Mouse (Mus musculus) kidney, postnatal 36 days (tissue): ENCODE data around the gene Parva.

Experiments
- DNase-seq, 2 experiments: peaks; one replicate each; pipeline ENCODE4 v3.0.0; 2021 to 2022; ENCODE audit warnings: mixed read lengths in 2 of 2

Parva gene

DNA sequence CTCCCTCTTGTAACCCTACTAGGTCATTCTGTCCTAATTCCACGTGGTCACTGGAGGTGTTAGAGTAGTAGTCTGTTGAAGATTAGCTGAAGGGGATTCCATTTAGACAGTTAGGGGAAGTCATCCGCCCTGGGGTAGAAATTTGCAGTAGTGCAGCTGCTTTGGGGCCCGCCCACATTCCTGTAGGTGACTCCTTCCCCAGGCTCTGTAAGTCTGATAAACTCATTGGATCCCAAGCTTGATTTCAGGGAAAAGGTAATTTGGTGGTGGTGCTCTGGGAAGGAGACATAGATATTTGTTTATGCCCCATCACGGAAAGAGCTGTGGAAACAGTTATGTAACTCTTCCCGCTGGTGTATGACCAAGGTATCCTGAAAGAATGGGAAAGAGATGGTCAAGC, 494 bp upstream of the Parva start:
- DNase-seq = no peak

GRCm38 (mm10) chr7:112428158-112428535, 842 bp downstream of the Parva start:
- peak; percentile 94 to 95 for DNase-seq

DNA sequence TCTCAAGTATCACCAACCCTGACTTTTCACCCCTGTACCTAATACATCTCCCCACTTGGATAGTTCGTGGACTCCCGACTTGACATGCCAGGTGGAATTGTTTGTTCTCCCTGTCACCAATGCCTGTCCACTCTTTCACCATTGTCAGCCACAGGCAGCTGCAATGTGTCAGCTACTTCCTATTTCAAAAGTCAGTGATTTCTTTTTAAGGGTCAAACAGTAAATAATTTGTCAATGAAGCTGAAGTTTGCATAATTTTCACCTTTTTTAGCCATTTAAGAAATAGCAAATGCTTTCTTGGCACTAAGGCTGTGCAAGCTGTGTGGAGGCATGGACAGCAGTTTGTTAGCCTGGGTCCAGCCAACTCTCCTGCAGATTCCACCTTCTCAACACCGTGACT, 12.5 kb downstream of the Parva start:
- no peak for DNase-seq

GRCm38 (mm10) chr7:112444152-112444984, 17.1 kb downstream of the Parva start:
- DNase-seq = peak in 1 of 2 experiments; percentile 35

DNA sequence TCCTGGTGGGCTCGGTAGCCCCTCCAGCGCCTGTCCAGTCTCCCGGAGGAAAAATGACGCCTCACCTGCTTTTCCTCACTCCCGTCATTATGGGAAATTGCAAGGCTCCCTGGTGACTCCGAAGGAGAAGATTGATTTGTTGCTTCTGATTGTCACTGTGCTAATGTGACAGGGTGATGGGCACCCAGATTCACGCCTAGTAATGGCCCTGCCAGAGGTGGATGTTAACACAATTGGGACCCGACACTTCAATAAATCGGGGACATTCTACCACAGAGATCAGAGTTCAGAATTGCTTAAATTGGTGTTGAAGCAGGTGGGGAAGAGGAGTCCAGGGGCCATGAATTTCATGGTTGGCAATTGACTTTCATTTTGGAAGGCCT, 17.7 kb downstream of the Parva start:
- DNase-seq = no peak

DNA sequence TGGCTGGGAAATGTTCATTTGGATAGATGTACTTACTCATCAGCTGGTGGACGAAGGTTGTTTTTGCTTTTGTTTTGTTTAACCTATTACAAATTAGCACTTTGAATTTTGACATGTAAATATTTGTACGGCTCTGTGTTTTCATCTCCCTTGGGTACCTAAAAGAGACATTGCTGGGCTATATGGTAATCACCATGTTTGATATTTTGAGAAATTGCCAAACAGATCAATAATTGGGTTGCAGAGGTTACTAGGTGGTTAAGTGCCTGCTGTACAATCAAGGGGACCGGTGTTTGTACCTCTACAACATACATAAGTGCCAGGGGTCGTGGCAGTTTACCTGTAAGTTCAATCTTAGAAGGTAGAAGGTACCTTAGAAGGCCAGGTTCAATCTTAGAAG, 19.2 kb downstream of the Parva start:
- DNase-seq = no peak

DNA sequence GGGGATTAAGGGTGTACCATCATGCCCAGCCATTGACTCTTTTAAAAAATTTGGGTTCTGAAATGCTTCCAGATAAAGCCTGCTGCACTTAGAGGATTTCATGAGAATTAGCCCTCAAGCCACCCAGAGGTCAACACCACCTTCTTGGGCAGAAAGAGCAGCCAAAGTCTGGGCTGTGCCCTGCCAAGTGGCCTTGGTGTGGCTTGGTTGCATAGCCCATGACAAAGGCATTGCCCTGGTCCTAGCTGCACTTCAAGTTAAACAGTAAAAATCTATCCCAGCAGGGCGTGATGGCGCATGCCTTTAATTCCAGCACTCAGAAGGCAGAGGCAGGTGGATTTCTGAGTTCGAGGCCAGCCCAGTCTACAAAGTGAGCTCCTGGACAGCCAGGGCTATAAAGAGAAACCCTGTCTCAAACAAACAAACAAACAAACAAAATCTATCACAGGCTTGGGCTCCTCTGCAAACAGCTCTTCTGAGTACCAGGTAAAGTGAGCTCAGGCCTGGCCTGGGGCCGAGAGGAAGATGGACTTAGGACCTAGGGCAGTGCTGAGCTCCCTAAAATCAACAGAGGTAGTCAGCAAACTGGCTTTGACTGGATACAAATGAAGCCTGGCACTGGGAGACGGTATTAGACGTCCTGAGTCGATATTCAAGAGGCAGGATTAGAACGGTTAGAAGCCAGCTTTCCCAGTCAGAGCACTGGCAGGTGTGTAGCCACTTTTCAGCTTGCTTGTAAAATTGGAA, 22.8 kb downstream of the Parva start:
- peak; percentile 84 for DNase-seq

- no peak for DNase-seq
Observed at GRCm38 (mm10) chr7:112452471-112452870, 25.2 kb downstream of the Parva start.

DNA sequence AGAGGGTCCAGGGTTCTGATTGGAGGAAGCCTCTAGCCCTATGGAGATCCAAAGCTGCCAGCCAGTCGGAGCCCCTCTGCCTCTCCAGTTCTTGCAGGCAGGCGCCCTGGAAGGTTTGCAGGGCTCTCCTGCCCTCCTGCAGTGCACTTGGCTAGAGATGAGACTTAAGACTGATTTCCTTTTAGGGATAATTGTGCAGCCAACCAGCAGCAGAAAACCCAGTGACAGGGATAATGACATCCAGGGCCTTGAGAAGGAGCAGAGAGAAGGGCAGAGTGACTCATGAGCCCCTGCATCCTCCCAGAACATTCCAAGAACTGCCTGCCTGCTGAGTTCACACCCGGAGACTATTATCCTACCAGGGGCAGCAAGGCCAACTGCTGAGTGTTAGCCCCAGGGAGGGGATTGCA, 26.5 kb downstream of the Parva start:
- DNase-seq = no peak

DNA sequence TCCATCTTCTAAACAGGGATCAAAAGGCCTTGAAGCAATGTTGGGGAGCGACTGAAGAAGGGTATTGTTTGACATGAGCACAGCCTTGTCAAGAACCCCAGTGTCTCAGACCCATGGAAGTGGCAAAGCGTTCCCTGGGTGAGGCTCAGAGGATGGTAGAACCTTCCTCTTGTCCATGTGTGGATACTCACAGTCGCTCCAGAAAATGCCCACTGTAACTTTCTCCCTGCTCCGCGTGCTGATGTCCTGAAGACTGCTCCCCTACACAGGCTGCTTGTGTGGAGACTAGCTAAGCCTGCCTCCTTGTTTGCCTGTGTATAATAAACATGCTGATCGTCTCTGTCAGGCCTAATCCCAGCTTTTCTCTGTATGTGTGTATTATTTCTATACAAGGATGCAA, 27.1 kb downstream of the Parva start:
- DNase-seq = no peak

DNA sequence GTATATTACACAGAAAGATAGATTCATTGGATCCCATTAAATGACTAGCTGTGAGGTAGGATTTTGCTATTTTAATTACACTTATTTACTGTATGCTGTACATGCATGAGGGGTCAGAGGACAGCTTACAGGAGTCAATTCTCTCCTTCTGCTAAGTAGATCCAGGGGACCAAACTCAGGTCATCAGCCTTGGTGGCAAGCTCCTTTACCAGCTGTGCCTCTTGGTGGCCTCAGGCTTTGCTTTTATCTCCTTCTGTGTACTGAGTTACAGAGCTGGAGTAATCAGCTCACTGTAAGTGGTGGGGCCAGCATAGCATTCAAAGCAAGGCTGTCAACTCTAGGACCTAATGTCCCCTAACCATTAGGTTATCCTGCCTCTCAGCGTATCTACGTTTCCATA, 27.6 kb downstream of the Parva start:
- DNase-seq = no peak

- DNase-seq = no peak
Observed at GRCm38 (mm10) chr7:112455566-112456110, 28.3 kb downstream of the Parva start.

DNA sequence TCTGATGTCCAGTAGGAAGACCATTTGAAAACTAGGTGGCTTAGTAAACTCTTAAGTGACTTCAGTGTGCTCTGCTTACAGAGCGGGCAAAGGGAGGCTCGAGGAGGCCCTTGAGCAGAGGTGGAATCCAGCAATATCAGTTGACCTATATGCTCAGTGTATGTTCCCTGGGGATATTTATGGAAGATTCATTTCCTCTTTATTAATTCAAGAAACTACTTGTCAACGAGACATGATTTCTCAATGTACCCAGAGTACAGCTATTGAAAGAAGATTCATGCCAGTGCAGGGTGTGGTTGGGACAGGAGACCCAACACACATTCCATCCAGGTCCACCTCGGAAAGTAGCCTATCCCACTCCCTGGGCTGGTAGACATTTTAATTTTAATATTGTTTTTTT, 30.1 kb downstream of the Parva start:
- DNase-seq = no peak

DNA sequence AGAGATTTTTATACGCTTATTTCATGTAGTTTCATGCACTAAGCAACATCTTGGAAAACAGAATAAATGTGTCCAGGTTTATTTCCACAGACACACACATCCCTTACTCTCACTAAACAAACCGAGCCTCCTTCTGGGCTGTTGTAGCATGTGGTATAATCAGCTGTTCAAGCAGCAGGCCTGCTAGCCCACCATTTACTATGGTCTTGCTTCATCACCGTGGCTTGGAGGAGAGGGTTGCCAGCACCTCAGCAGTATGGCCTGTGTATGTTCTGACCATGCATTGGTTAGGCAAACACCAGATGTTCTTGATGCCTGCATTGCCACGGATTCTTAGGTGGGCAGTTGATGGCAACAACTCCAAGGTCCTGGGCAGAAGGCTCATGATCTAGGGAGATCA, 30.6 kb downstream of the Parva start:
- no peak for DNase-seq

DNA sequence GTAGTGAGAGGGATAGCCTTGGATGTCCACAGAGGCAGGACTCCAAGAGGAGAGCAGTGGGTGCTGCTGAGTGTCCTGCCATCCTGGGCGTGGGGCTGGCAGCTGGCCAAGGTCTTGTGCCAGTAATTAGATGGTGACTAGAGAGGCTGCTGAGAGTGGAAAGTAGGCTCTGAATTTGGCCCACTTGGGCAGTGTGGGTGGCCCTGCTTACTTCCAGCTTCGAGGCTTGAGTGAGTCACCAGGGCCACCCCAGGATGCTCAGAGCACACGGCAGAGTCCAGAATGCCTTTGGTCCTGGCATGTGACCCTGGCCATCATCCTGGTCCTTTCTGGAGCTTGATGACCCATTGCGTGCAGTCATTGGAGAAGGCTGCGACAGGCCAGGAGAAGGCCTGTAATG, 31.1 kb downstream of the Parva start:
- DNase-seq = peak; percentile 50 to 78

DNA sequence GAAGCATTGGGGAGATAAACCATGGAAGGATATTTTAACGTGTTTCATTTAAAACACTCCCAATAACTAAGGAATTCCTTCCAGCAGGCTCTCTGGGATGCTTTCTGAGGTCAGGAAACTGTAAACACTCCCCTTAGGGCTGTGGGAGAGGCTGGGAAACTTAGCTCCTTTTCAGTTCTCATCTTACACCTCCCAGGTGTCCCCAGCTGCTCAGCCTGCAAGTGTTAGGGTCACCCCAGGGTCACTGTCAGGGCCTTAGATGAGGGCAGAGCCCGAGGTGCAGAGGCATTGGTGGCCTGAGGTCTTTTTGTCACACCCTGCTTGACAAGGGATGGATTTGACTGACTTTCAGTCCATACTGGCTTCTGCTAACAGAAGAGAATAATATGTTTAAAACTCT, 35.8 kb downstream of the Parva start:
- DNase-seq = no peak

DNA sequence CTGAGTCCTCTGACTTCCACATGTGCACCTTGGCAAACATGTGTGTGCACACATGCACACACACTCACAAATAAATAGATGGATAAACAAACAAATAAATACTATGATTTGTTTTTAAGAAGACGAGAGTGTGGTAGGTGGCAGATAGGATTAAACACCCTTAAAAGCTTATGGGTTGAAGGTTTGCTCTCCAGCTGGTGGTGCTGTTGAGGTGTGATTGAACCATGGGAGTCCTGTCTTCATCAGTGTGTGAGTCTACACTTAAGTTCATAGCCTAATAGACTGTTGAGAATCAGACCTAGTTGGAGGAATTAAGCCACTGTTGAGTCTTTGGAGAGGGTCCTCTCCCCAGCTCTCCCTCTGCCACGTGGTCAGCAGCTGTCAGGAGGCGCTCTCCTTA, 38.6 kb downstream of the Parva start:
- DNase-seq = peak in 1 of 2 experiments; percentile 64

DNA sequence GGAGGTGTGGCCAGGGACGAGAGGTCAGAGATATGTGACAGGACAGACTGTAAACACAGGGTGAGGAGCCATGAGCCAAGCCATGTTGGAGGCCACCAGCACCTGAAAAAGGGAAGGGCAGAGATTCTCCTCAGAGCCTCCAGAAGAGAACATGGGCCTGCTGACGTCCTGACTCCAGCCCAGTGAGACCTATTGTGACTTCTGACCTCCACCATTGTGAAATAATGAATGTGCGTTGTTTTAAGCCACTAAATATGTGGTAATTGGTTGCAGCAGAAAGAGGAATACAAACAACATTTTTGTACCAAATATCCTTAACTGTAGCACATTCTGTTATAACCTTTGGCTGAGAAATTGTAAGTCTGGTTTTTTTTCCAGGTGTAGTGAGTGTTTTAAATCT, 39.5 kb downstream of the Parva start:
- no peak for DNase-seq

- DNase-seq = peak; percentile 52
Observed at GRCm38 (mm10) chr7:112467687-112468111, 40.4 kb downstream of the Parva start.

DNA sequence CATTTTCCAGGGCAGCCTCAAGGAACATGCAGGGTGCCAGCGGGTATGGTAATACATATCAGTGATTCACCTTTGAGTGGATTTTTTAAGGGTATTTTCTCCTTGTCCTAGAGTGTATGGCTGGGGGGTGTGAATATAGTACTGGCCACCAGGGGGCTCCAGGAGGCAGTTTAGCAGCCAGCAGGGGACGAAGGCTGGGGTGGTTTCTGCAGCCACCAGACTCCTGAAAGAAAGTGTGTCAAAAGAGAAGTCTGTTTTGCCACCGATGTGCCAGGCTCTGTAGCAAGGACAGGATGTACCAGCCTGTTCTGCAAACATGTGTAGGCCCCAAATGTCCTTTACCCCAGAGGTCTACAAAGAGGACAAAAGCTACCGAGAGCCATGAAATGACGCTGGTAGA, 42.5 kb downstream of the Parva start:
- peak; percentile 80 to 91 for DNase-seq

DNA sequence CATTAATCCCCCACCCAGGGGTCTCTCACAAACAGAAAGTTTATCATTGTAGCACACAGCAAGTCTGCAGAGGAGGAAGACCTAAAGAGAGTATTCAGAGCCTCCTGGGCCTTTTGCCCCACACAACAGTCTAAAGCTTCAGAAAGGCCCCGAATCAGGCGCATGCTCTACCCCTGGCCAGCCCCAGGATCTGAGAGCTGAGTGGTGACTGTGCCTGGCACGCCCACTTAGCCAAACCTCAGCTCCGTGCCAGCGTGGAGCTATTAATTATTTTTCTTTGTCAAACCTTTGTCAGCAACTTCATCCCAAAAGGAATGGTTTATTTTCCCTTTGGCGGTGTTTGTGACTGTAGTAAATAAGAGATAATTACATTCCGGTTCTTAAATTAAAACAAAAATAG, 44.0 kb downstream of the Parva start:
- peak in 1 of 2 experiments; percentile 48 for DNase-seq

GRCm38 (mm10) chr7:112472024-112472707, 44.9 kb downstream of the Parva start:
- no peak for DNase-seq

DNA sequence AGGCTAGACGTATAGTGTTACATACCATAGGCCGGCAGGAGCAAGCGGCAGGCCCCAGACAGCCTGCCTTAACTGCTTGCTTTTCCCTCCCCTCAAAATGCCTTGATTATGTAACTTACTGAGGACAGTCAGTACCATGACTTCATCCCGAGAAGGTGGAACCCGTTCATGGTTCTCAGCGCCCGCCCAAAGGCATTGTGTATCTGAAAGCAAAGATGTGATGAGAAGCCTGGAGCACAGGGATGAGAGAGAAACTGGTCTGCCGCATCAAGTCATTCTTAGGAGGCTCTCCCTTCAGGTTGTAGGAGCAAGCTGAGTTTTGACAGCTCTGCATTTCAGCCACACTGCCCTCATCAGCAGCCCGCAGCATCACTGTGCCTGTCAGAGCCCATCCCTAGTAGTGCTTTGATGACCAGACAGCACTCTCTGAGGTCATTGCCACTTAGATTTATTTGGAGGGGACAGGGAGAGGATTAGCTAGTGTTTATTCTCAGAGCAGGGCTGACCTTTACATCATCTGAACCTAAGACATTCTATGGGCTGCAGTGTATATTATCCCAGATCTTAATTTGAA, 45.5 kb downstream of the Parva start:
- DNase-seq = no peak
